Mouse (Mus musculus): ENCODE measurements around the gene Hrk. TPM values are rescaled to one million over a fixed set of nuclear protein-coding genes. Genes with fewer than 3 reads are reported as not detected.

Hrk gene
- polyA plus RNA-seq, 1 experiment, result 3.3 TPM

GRCm38 (mm10) chr5:118128651-118129050 is 35.8 kb upstream of the Hrk start:
- TF ChIP-seq POLR2A (IDR thresholded peaks at IDR 0.05; ENCODE audit: borderline replicate concordance, insufficient read depth, low read length) (no peak), CTCF (IDR thresholded peaks at IDR 0.05; ENCODE audit: borderline replicate concordance, insufficient read depth, low read depth, low read length) (peak; percentile 18; the same call in 1 of the 2 replicates)
- peak overlapping the region; percentile 57 for H3K27ac ChIP-seq (ENCODE audit: insufficient read depth, low read length)
- H3K4me1 ChIP-seq (ENCODE audit: control insufficient read depth, insufficient read depth, low read length), result peaks cover 54% of the 10 kb centered on the region
- no peaks in the 10 kb centered on the region for H3K27me3 ChIP-seq (ENCODE audit: control insufficient read depth, insufficient read depth, low read length)
- WGBS, result 33% methylated on average over 9 of the region's 9 CpGs
- no peak overlapping the region for H3K4me3 ChIP-seq (replicated peaks; ENCODE audit: insufficient read depth, low read depth, low read length)
- DNase-seq, result peak in 1 of 2 experiments; percentile 44

DNA sequence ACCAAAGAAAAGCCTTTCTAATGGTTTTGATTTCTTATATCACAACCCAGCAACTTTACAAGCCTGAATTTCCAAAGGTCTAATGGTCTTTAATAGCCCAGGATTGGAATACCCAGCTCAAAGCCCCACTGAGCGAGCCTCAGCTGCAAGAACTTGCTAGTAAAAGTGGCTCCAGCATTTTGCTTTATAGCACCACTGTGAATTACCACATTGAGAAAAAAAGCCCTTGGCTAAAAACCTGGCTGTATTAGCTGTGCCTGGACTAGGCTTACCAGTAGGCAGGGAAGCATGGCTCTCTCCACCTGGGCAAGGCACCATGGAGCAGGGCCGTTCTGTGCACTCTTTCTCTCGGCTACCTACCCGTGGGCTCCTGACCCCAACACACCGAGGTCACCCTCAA is 28.1 kb upstream of the Hrk start:
- 85% methylated on average over 5 of the region's 5 CpGs for WGBS
- DNase-seq, result no peak
- H3K4me3 ChIP-seq (replicated peaks; ENCODE audit: insufficient read depth, low read depth, low read length), result no peak overlapping the region

DNA sequence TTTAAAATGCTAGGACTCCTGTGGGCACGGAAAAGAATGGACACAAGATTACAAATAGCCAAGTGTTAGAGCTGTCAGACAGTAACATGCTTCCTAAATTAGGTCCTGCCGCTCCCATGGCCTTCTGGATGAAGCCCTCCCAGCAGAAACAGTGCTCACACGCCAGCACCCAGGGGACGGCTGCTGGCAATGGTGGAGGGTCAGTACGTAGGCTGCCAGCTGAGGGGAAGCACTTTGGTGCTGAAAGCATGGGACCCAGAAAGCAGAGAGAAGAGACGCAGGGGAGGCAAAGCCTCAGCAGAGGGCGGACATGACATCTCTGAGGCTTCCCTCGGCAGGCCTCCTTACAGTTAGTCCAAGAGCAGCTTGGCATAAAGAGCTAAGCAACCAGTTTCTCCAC is 24.8 kb upstream of the Hrk start:
- H3K4me1 ChIP-seq (ENCODE audit: control insufficient read depth, insufficient read depth, low read length), result peaks cover 19% of the 10 kb centered on the region
- no peak overlapping the region for H3K27ac ChIP-seq (ENCODE audit: insufficient read depth, low read length)
- TF ChIP-seq CTCF (IDR thresholded peaks at IDR 0.05; ENCODE audit: borderline replicate concordance, insufficient read depth, low read depth, low read length) (no peak), POLR2A (IDR thresholded peaks at IDR 0.05; ENCODE audit: borderline replicate concordance, insufficient read depth, low read length) (no peak)
- no peak for DNase-seq
- 63% methylated on average over 8 of the region's 8 CpGs for WGBS
- no peaks in the 10 kb centered on the region for H3K27me3 ChIP-seq (ENCODE audit: control insufficient read depth, insufficient read depth, low read length)
- no peak overlapping the region for H3K4me3 ChIP-seq (replicated peaks; ENCODE audit: insufficient read depth, low read depth, low read length)

More for the DNA sequence above, 28.1 kb upstream of the Hrk start:
- H3K4me1 ChIP-seq (ENCODE audit: control insufficient read depth, insufficient read depth, low read length), result peaks cover 7% of the 10 kb centered on the region
- H3K27me3 ChIP-seq (ENCODE audit: control insufficient read depth, insufficient read depth, low read length), result no peaks in the 10 kb centered on the region
- no peak overlapping the region for H3K27ac ChIP-seq (ENCODE audit: insufficient read depth, low read length)
- TF ChIP-seq CTCF (IDR thresholded peaks at IDR 0.05; ENCODE audit: borderline replicate concordance, insufficient read depth, low read depth, low read length) (no peak), POLR2A (IDR thresholded peaks at IDR 0.05; ENCODE audit: borderline replicate concordance, insufficient read depth, low read length) (no peak)

GRCm38 (mm10) chr5:118142471-118142870 is 22.0 kb upstream of the Hrk start:
- WGBS, result 90% methylated on average over 8 of the region's 8 CpGs
- Histone ChIP-seq H3K27me3 (ENCODE audit: control insufficient read depth, insufficient read depth, low read length) (no peaks in the 10 kb centered on the region), H3K27ac (ENCODE audit: insufficient read depth, low read length) (no peak overlapping the region), H3K4me3 (replicated peaks; ENCODE audit: insufficient read depth, low read depth, low read length) (no peak overlapping the region), H3K4me1 (ENCODE audit: control insufficient read depth, insufficient read depth, low read length) (peaks cover 39% of the 10 kb centered on the region)
- no peak for DNase-seq
- no peak for TF ChIP-seq POLR2A (IDR thresholded peaks at IDR 0.05; ENCODE audit: borderline replicate concordance, insufficient read depth, low read length)
- no peak for TF ChIP-seq CTCF (IDR thresholded peaks at IDR 0.05; ENCODE audit: borderline replicate concordance, insufficient read depth, low read depth, low read length)

- H3K4me1 ChIP-seq (ENCODE audit: control insufficient read depth, insufficient read depth, low read length), result peaks cover 40% of the 10 kb centered on the region
- no peak for DNase-seq
- TF ChIP-seq CTCF (IDR thresholded peaks at IDR 0.05; ENCODE audit: borderline replicate concordance, insufficient read depth, low read depth, low read length) (no peak), POLR2A (IDR thresholded peaks at IDR 0.05; ENCODE audit: borderline replicate concordance, insufficient read depth, low read length) (no peak)
- 39% methylated on average over 12 of the region's 12 CpGs for WGBS
- H3K27me3 ChIP-seq (ENCODE audit: control insufficient read depth, insufficient read depth, low read length), result no peaks in the 10 kb centered on the region
- no peak overlapping the region for H3K4me3 ChIP-seq (replicated peaks; ENCODE audit: insufficient read depth, low read depth, low read length)
- peak overlapping the region; percentile 44; the same call in 1 of the 2 replicates for H3K27ac ChIP-seq (ENCODE audit: insufficient read depth, low read length)
Observed at GRCm38 (mm10) chr5:118143211-118144026, 21.0 kb upstream of the Hrk start.

GRCm38 (mm10) chr5:118144327-118144726 is 20.1 kb upstream of the Hrk start:
- no peaks in the 10 kb centered on the region for H3K27me3 ChIP-seq (ENCODE audit: control insufficient read depth, insufficient read depth, low read length)
- TF ChIP-seq CTCF (IDR thresholded peaks at IDR 0.05; ENCODE audit: borderline replicate concordance, insufficient read depth, low read depth, low read length) (no peak), POLR2A (IDR thresholded peaks at IDR 0.05; ENCODE audit: borderline replicate concordance, insufficient read depth, low read length) (no peak)

GRCm38 (mm10) chr5:118144770-118145169 is 19.7 kb upstream of the Hrk start:
- Histone ChIP-seq H3K27ac (ENCODE audit: insufficient read depth, low read length) (no peak overlapping the region), H3K4me1 (ENCODE audit: control insufficient read depth, insufficient read depth, low read length) (peaks cover 47% of the 10 kb centered on the region), H3K4me3 (replicated peaks; ENCODE audit: insufficient read depth, low read depth, low read length) (no peak overlapping the region), H3K27me3 (ENCODE audit: control insufficient read depth, insufficient read depth, low read length) (no peaks in the 10 kb centered on the region)
- no peak for DNase-seq
- TF ChIP-seq POLR2A (IDR thresholded peaks at IDR 0.05; ENCODE audit: borderline replicate concordance, insufficient read depth, low read length) (no peak), CTCF (IDR thresholded peaks at IDR 0.05; ENCODE audit: borderline replicate concordance, insufficient read depth, low read depth, low read length) (no peak)
- 90% methylated on average over 6 of the region's 6 CpGs for WGBS

More at GRCm38 (mm10) chr5:118144327-118144726, 20.1 kb upstream of the Hrk start:
- no peak overlapping the region for H3K4me3 ChIP-seq (replicated peaks; ENCODE audit: insufficient read depth, low read depth, low read length)
- H3K27ac ChIP-seq (ENCODE audit: insufficient read depth, low read length), result no peak overlapping the region
- H3K4me1 ChIP-seq (ENCODE audit: control insufficient read depth, insufficient read depth, low read length), result peaks cover 46% of the 10 kb centered on the region
- DNase-seq, result no peak
- 88% methylated on average over 4 of the region's 4 CpGs for whole genome bisulfite sequencing

GRCm38 (mm10) chr5:118145458-118145857 is 19.0 kb upstream of the Hrk start:
- Histone ChIP-seq H3K27ac (ENCODE audit: insufficient read depth, low read length) (peak overlapping the region; percentile 34; the same call in 1 of the 2 replicates), H3K4me3 (replicated peaks; ENCODE audit: insufficient read depth, low read depth, low read length) (no peak overlapping the region), H3K27me3 (ENCODE audit: control insufficient read depth, insufficient read depth, low read length) (no peaks in the 10 kb centered on the region), H3K4me1 (ENCODE audit: control insufficient read depth, insufficient read depth, low read length) (peaks cover 50% of the 10 kb centered on the region)
- 35% methylated on average over 3 of the region's 3 CpGs for WGBS
- TF ChIP-seq CTCF (IDR thresholded peaks at IDR 0.05; ENCODE audit: borderline replicate concordance, insufficient read depth, low read depth, low read length) (no peak), POLR2A (IDR thresholded peaks at IDR 0.05; ENCODE audit: borderline replicate concordance, insufficient read depth, low read length) (no peak)
- no peak for DNase-seq
